Mouse (Mus musculus): ENCODE measurements around the gene Metap2.
A peak's percentile ranks its signal among the peaks of the same experiment; 100 is the strongest.

DNA sequence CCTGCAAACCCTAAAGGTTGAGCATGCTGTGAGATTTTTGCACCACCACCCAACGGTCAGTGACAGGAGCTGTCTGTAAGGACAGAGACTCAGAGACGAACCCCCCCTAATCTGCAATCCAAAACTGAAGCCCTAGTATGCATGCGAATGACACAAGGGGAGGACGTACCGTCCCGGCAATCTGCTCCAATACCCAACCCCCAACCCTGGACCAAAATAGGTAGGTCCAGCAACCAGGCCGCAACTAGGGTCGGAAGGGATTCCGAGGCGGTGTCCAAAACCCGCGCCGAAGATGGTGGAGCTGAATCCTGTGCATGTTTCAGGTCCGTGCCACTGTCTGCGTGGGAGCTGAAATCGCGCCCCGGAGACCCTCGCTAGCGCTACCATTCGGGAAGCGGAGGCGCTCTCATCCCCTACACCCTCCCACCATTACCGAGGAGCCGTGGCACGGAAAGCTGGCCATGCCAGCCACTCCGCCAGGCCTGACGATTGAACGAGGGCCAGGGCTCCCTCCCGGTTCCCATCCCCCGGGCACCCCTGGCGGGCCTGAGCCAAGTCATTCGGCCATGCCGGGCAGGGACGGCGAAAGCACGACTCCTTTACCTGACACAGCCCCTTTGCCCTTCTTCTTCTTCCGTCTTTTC is 7.8 kb downstream of the Metap2 start:
- no peak for TF ChIP-seq E2F4 (IDR thresholded peaks at IDR 0.05; ENCODE audit: insufficient read depth)
- peak in 1 of 3 experiments; percentile 1 for TF ChIP-seq MYOD1 (IDR thresholded peaks at IDR 0.05; ENCODE audit: control insufficient read depth in 1 of 3, insufficient read length in 2 of 3, low read depth in 2 of 3)
- no peak for TF ChIP-seq MAX (IDR thresholded peaks at IDR 0.05; ENCODE audit: low read depth)
- no peak for TF ChIP-seq POLR2AphosphoS2 (IDR thresholded peaks at IDR 0.05; ENCODE audit: insufficient read length, low read depth)
- TF ChIP-seq POLR2A (IDR thresholded peaks at IDR 0.05; ENCODE audit: insufficient read length, low read depth) = no peak
- no peak for TF ChIP-seq USF1 (IDR thresholded peaks at IDR 0.05; ENCODE audit: low read depth)
- TF ChIP-seq CEBPB (IDR thresholded peaks at IDR 0.05; ENCODE audit: insufficient read depth, poor library complexity, severe bottlenecking) = no peak
- no peak for TF ChIP-seq SRF (IDR thresholded peaks at IDR 0.05; ENCODE audit: control insufficient read depth, insufficient read length, low read depth)
- no peak for TF ChIP-seq TCF12 (IDR thresholded peaks at IDR 0.05; ENCODE audit: insufficient read depth, poor library complexity, severe bottlenecking)
- no peak for TF ChIP-seq MYOG (IDR thresholded peaks at IDR 0.05; ENCODE audit: control insufficient read depth in 1 of 3, insufficient read depth in 1 of 3, insufficient read length in 2 of 3, low read depth in 2 of 3)
